Mouse (Mus musculus): ENCODE results near the gene Chmp5.

- TF ChIP-seq CTCF (IDR thresholded peaks at IDR 0.05; ENCODE audit: low read depth, low read length): no peak
- no peak for TF ChIP-seq POLR2A (IDR thresholded peaks at IDR 0.05; ENCODE audit: extremely low read depth, insufficient read depth, low read length)
Measured at GRCm38 (mm10) chr4:40929046-40929445, 19.2 kb upstream of the Chmp5 start.

Measured in liver, adult 2 months (tissue).